Mouse (Mus musculus): ENCODE measurements around the gene Enho. TPM values are rescaled to one million over a fixed set of nuclear protein-coding genes. Genes with fewer than 3 reads are reported as not detected.
A peak's percentile ranks its signal among the peaks of the same experiment; 100 is the strongest.

The Enho gene
- polyA plus RNA-seq, 1 experiment: 1.7 TPM

GRCm38 (mm10) chr4:41615661-41616599 is 24.2 kb downstream of the Enho start:
- TF ChIP-seq POLR2A (IDR thresholded peaks at IDR 0.05; ENCODE audit: low read depth, low read length) (no peak), CTCF (IDR thresholded peaks at IDR 0.05; ENCODE audit: borderline replicate concordance, insufficient read depth, low read length) (no peak)
- no peak overlapping the region for H3K4me3 ChIP-seq (ENCODE audit: insufficient read depth, low read length)
- H3K4me1 ChIP-seq (ENCODE audit: control insufficient read depth, insufficient read depth, low read length): no peaks in the 10 kb centered on the region
- H3K27ac ChIP-seq (ENCODE audit: insufficient read depth, low read length): no peak overlapping the region

- Histone ChIP-seq H3K4me1 (ENCODE audit: control insufficient read depth, insufficient read depth, low read length) (no peaks in the 10 kb centered on the region), H3K4me3 (ENCODE audit: insufficient read depth, low read length) (no peak overlapping the region), H3K27ac (ENCODE audit: insufficient read depth, low read length) (no peak overlapping the region)
- no peak for TF ChIP-seq POLR2A (IDR thresholded peaks at IDR 0.05; ENCODE audit: low read depth, low read length)
- peak; percentile 72 for TF ChIP-seq CTCF (IDR thresholded peaks at IDR 0.05; ENCODE audit: borderline replicate concordance, insufficient read depth, low read length)
Observed at GRCm38 (mm10) chr4:41614156-41614555, 26.0 kb downstream of the Enho start.

GRCm38 (mm10) chr4:41612166-41612565 is 28.0 kb downstream of the Enho start:
- TF ChIP-seq CTCF (IDR thresholded peaks at IDR 0.05; ENCODE audit: borderline replicate concordance, insufficient read depth, low read length) (no peak), POLR2A (IDR thresholded peaks at IDR 0.05; ENCODE audit: low read depth, low read length) (no peak)
- Histone ChIP-seq H3K4me1 (ENCODE audit: control insufficient read depth, insufficient read depth, low read length) (no peaks in the 10 kb centered on the region), H3K27ac (ENCODE audit: insufficient read depth, low read length) (no peak overlapping the region), H3K4me3 (ENCODE audit: insufficient read depth, low read length) (no peak overlapping the region)

GRCm38 (mm10) chr4:41610594-41610980 is 29.5 kb downstream of the Enho start:
- Histone ChIP-seq H3K4me1 (ENCODE audit: control insufficient read depth, insufficient read depth, low read length) (no peaks in the 10 kb centered on the region), H3K27ac (ENCODE audit: insufficient read depth, low read length) (no peak overlapping the region), H3K4me3 (ENCODE audit: insufficient read depth, low read length) (no peak overlapping the region)
- TF ChIP-seq POLR2A (IDR thresholded peaks at IDR 0.05; ENCODE audit: low read depth, low read length) (no peak), CTCF (IDR thresholded peaks at IDR 0.05; ENCODE audit: borderline replicate concordance, insufficient read depth, low read length) (no peak)

GRCm38 (mm10) chr4:41609681-41610593 is 30.2 kb downstream of the Enho start:
- TF ChIP-seq POLR2A (IDR thresholded peaks at IDR 0.05; ENCODE audit: low read depth, low read length): no peak
- TF ChIP-seq CTCF (IDR thresholded peaks at IDR 0.05; ENCODE audit: borderline replicate concordance, insufficient read depth, low read length): peak; percentile 36; the same call in 1 of the 2 replicates
- H3K4me1 ChIP-seq (ENCODE audit: control insufficient read depth, insufficient read depth, low read length): no peaks in the 10 kb centered on the region
- no peak overlapping the region for H3K27ac ChIP-seq (ENCODE audit: insufficient read depth, low read length)

GRCm38 (mm10) chr4:41606784-41607183 is 33.3 kb downstream of the Enho start:
- no peaks in the 10 kb centered on the region for H3K4me1 ChIP-seq (ENCODE audit: control insufficient read depth, insufficient read depth, low read length)
- H3K27ac ChIP-seq (ENCODE audit: insufficient read depth, low read length): no peak overlapping the region
- TF ChIP-seq CTCF (IDR thresholded peaks at IDR 0.05; ENCODE audit: borderline replicate concordance, insufficient read depth, low read length) (no peak), POLR2A (IDR thresholded peaks at IDR 0.05; ENCODE audit: low read depth, low read length) (no peak)
- no peak overlapping the region for H3K4me3 ChIP-seq (ENCODE audit: insufficient read depth, low read length)

More at GRCm38 (mm10) chr4:41609681-41610593, 30.2 kb downstream of the Enho start:
- no peak overlapping the region for H3K4me3 ChIP-seq (ENCODE audit: insufficient read depth, low read length)

- no peaks in the 10 kb centered on the region for H3K4me1 ChIP-seq (ENCODE audit: control insufficient read depth, insufficient read depth, low read length)
- H3K27ac ChIP-seq (ENCODE audit: insufficient read depth, low read length): no peak overlapping the region
- TF ChIP-seq CTCF (IDR thresholded peaks at IDR 0.05; ENCODE audit: borderline replicate concordance, insufficient read depth, low read length) (peak; percentile 56; the same call in 1 of the 2 replicates), POLR2A (IDR thresholded peaks at IDR 0.05; ENCODE audit: low read depth, low read length) (no peak)
- H3K4me3 ChIP-seq (ENCODE audit: insufficient read depth, low read length): no peak overlapping the region
Observed at GRCm38 (mm10) chr4:41604476-41605396, 35.4 kb downstream of the Enho start.

- TF ChIP-seq CTCF (IDR thresholded peaks at IDR 0.05; ENCODE audit: borderline replicate concordance, insufficient read depth, low read length): no peak
- no peak for TF ChIP-seq POLR2A (IDR thresholded peaks at IDR 0.05; ENCODE audit: low read depth, low read length)
- no peak overlapping the region for H3K27ac ChIP-seq (ENCODE audit: insufficient read depth, low read length)
- no peak overlapping the region for H3K4me3 ChIP-seq (ENCODE audit: insufficient read depth, low read length)
- no peaks in the 10 kb centered on the region for H3K4me1 ChIP-seq (ENCODE audit: control insufficient read depth, insufficient read depth, low read length)
Observed at GRCm38 (mm10) chr4:41602818-41603217, 37.3 kb downstream of the Enho start.

Other genes with a start within 250 kb of the Enho start
- 3.6 and 5.8 TPM in 2 replicates for gene Kif24, start 175.4 kb downstream of the Enho start, polyA plus RNA-seq (2011; ENCODE audit: insufficient read length, low read depth, missing spikeins)
- 28.6 and 40.4 TPM in 2 replicates for gene Nudt2, start 175.2 kb downstream of the Enho start, polyA plus RNA-seq (2011; ENCODE audit: insufficient read length, low read depth, missing spikeins)
- 5.5 and 6.0 TPM in 2 replicates for gene AI464131, start 137.2 kb downstream of the Enho start, polyA plus RNA-seq (2011; ENCODE audit: insufficient read length, low read depth, missing spikeins)
- not detected in 2 replicates for gene 1110017D15Rik, start 123.0 kb downstream of the Enho start, polyA plus RNA-seq (2011; ENCODE audit: insufficient read length, low read depth, missing spikeins)
- gene Fam219a, start 70.8 kb downstream of the Enho start, polyA plus RNA-seq (2011; ENCODE audit: insufficient read length, low read depth, missing spikeins): 11.4 and 15.5 TPM in 2 replicates
- gene Dnaic1, start 70.5 kb downstream of the Enho start, polyA plus RNA-seq (2011; ENCODE audit: insufficient read length, low read depth, missing spikeins): not detected in 2 replicates
- 4.3 and 4.9 TPM in 2 replicates for gene Cntfr, start 56.8 kb upstream of the Enho start, polyA plus RNA-seq (2011; ENCODE audit: insufficient read length, low read depth, missing spikeins)
- 78.5 and 97.4 TPM in 2 replicates for gene Il11ra1, start 59.7 kb upstream of the Enho start, polyA plus RNA-seq (2011; ENCODE audit: insufficient read length, low read depth, missing spikeins)
- gene Rpp25l, start 73.2 kb upstream of the Enho start, polyA plus RNA-seq (2011; ENCODE audit: insufficient read length, low read depth, missing spikeins): 14.0 and 16.2 TPM in 2 replicates
- 81.6 and 98.1 TPM in 2 replicates for gene Dctn3, start 82.8 kb upstream of the Enho start, polyA plus RNA-seq (2011; ENCODE audit: insufficient read length, low read depth, missing spikeins)
- not detected in 2 replicates for gene Arid3c, start 90.8 kb upstream of the Enho start, polyA plus RNA-seq (2011; ENCODE audit: insufficient read length, low read depth, missing spikeins)
- 25.1 and 25.5 TPM in 2 replicates for gene Galt, start 114.9 kb upstream of the Enho start, polyA plus RNA-seq (2011; ENCODE audit: insufficient read length, low read depth, missing spikeins)
- 78.6 and 103 TPM in 2 replicates for gene Sigmar1, start 115.8 kb upstream of the Enho start, polyA plus RNA-seq (2011; ENCODE audit: insufficient read length, low read depth, missing spikeins)
- 12.6 and 13.4 TPM in 2 replicates for gene Ccl27a, start 133.9 kb upstream of the Enho start, polyA plus RNA-seq (2011; ENCODE audit: insufficient read length, low read depth, missing spikeins)